Mouse (Mus musculus): ENCODE data around the gene Slc25a43. TPM values are rescaled to one million over a fixed set of nuclear protein-coding genes. Genes with fewer than 3 reads are reported as not detected.

Gene Slc25a43
- polyA plus RNA-seq (2012): not detected in 2 replicates

- Histone ChIP-seq H3K36me3 (ENCODE audit: control insufficient read depth) (no peaks in the 10 kb centered on the region), H3K27me3 (ENCODE audit: control insufficient read depth) (peaks cover 7% of the 10 kb centered on the region), H3K9me3 (ENCODE audit: control insufficient read depth, low read length) (no peaks in the 10 kb centered on the region), H3K4me1 (ENCODE audit: control insufficient read depth) (peaks cover 24% of the 10 kb centered on the region), H3K4me3 (replicated peaks) (peak within 1 kb of the TSS; percentile 61)
- TF ChIP-seq GATA1 (IDR thresholded peaks at IDR 0.05; ENCODE audit: low read length): no peak
- no peak for TF ChIP-seq TAL1 (IDR thresholded peaks at IDR 0.05; ENCODE audit: low read length)
These were observed at the start of gene Slc25a43 for GRCm38 (mm10) chrX:36743503-36744101. Slc25a43 (plus strand) TSS chrX:36743659.

GRCm38 (mm10) chrX:36740124-36740951, 3.1 kb upstream of the Slc25a43 start:
- Histone ChIP-seq H3K27me3 (ENCODE audit: control insufficient read depth) (peaks cover 7% of the 10 kb centered on the region), H3K4me1 (ENCODE audit: control insufficient read depth) (peaks cover 24% of the 10 kb centered on the region), H3K36me3 (ENCODE audit: control insufficient read depth) (no peaks in the 10 kb centered on the region), H3K4me3 (replicated peaks) (no peak overlapping the region), H3K9me3 (ENCODE audit: control insufficient read depth, low read length) (no peaks in the 10 kb centered on the region)
- no peak for TF ChIP-seq GATA1 (IDR thresholded peaks at IDR 0.05; ENCODE audit: low read length)
- TF ChIP-seq TAL1 (IDR thresholded peaks at IDR 0.05; ENCODE audit: low read length): no peak

DNA sequence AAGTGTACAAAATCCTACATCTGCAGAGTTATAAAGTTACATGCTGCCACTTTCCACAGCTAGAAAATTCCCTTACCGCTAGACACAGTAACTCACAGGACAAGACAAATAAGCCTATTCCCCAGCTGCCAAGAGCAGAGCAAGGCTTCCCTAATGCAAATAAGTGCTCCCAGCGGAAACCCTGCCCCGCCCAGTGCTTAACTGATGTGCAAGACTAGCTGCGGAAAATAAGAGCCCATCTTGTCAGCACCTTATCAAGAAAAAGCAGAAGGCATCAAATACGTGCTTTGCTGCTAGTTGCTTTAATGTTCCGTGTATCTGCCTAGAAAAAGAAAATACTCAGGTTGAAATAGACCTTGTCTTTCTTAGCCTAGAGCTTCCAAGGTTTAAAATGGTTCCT, 2.2 kb upstream of the Slc25a43 start:
- Histone ChIP-seq H3K9me3 (ENCODE audit: control insufficient read depth, low read length) (no peaks in the 10 kb centered on the region), H3K4me3 (replicated peaks) (no peak overlapping the region), H3K27me3 (ENCODE audit: control insufficient read depth) (peaks cover 7% of the 10 kb centered on the region), H3K36me3 (ENCODE audit: control insufficient read depth) (no peaks in the 10 kb centered on the region), H3K4me1 (ENCODE audit: control insufficient read depth) (peaks cover 24% of the 10 kb centered on the region)
- TF ChIP-seq TAL1 (IDR thresholded peaks at IDR 0.05; ENCODE audit: low read length) (no peak), GATA1 (IDR thresholded peaks at IDR 0.05; ENCODE audit: low read length) (no peak)

- Histone ChIP-seq H3K9me3 (ENCODE audit: control insufficient read depth, low read length) (no peaks in the 10 kb centered on the region), H3K4me3 (replicated peaks) (no peak overlapping the region), H3K4me1 (ENCODE audit: control insufficient read depth) (peaks cover 24% of the 10 kb centered on the region), H3K36me3 (ENCODE audit: control insufficient read depth) (no peaks in the 10 kb centered on the region), H3K27me3 (ENCODE audit: control insufficient read depth) (peaks cover 7% of the 10 kb centered on the region)
- TF ChIP-seq GATA1 (IDR thresholded peaks at IDR 0.05; ENCODE audit: low read length) (no peak), TAL1 (IDR thresholded peaks at IDR 0.05; ENCODE audit: low read length) (no peak)
These were observed 715 bp upstream of the Slc25a43 start for GRCm38 (mm10) chrX:36742744-36743143.

- no peaks in the 10 kb centered on the region for H3K36me3 ChIP-seq (ENCODE audit: control insufficient read depth)
- peaks cover 24% of the 10 kb centered on the region for H3K4me1 ChIP-seq (ENCODE audit: control insufficient read depth)
- peaks cover 7% of the 10 kb centered on the region for H3K27me3 ChIP-seq (ENCODE audit: control insufficient read depth)
- no peak overlapping the region for H3K4me3 ChIP-seq (replicated peaks)
- H3K9me3 ChIP-seq (ENCODE audit: control insufficient read depth, low read length): no peaks in the 10 kb centered on the region
- TF ChIP-seq GATA1 (IDR thresholded peaks at IDR 0.05; ENCODE audit: low read length) (no peak), TAL1 (IDR thresholded peaks at IDR 0.05; ENCODE audit: low read length) (no peak)
These were observed 1.3 kb downstream of the Slc25a43 start for GRCm38 (mm10) chrX:36744735-36745134.

DNA sequence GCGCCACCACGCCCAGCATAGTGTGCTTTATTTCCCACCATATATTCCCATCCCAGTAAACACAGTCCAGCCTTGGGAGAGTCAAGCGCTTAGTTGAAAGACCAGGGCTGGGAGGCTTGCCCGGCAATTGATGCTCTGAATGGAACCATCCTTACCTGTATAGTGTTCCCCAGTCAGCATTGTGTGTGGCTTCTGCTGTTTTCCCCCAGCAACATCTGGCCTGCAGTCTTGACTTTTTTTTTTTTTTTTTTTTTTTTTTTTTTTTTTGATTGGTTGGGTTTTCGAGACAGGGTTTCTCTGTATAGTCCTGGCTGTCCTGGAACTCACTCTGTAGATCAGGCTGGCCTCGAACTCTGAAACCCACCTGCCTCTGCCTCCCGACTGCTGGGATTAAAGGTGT, 1.9 kb downstream of the Slc25a43 start:
- Histone ChIP-seq H3K4me3 (replicated peaks) (no peak overlapping the region), H3K4me1 (ENCODE audit: control insufficient read depth) (peaks cover 21% of the 10 kb centered on the region), H3K36me3 (ENCODE audit: control insufficient read depth) (no peaks in the 10 kb centered on the region), H3K9me3 (ENCODE audit: control insufficient read depth, low read length) (no peaks in the 10 kb centered on the region), H3K27me3 (ENCODE audit: control insufficient read depth) (peaks cover 7% of the 10 kb centered on the region)
- TF ChIP-seq TAL1 (IDR thresholded peaks at IDR 0.05; ENCODE audit: low read length): no peak
- no peak for TF ChIP-seq GATA1 (IDR thresholded peaks at IDR 0.05; ENCODE audit: low read length)

GRCm38 (mm10) chrX:36746789-36747188, 3.3 kb downstream of the Slc25a43 start:
- Histone ChIP-seq H3K9me3 (ENCODE audit: control insufficient read depth, low read length) (no peaks in the 10 kb centered on the region), H3K4me3 (replicated peaks) (no peak overlapping the region), H3K36me3 (ENCODE audit: control insufficient read depth) (no peaks in the 10 kb centered on the region), H3K27me3 (ENCODE audit: control insufficient read depth) (peaks cover 7% of the 10 kb centered on the region), H3K4me1 (ENCODE audit: control insufficient read depth) (peaks cover 11% of the 10 kb centered on the region)
- TF ChIP-seq GATA1 (IDR thresholded peaks at IDR 0.05; ENCODE audit: low read length) (no peak), TAL1 (IDR thresholded peaks at IDR 0.05; ENCODE audit: low read length) (no peak)

GRCm38 (mm10) chrX:36748573-36748972, 5.1 kb downstream of the Slc25a43 start:
- Histone ChIP-seq H3K9me3 (ENCODE audit: control insufficient read depth, low read length) (no peaks in the 10 kb centered on the region), H3K4me1 (ENCODE audit: control insufficient read depth) (peaks cover 3% of the 10 kb centered on the region), H3K36me3 (ENCODE audit: control insufficient read depth) (no peaks in the 10 kb centered on the region), H3K4me3 (replicated peaks) (no peak overlapping the region), H3K27me3 (ENCODE audit: control insufficient read depth) (peaks cover 7% of the 10 kb centered on the region)
- TF ChIP-seq TAL1 (IDR thresholded peaks at IDR 0.05; ENCODE audit: low read length) (no peak), GATA1 (IDR thresholded peaks at IDR 0.05; ENCODE audit: low read length) (no peak)

DNA sequence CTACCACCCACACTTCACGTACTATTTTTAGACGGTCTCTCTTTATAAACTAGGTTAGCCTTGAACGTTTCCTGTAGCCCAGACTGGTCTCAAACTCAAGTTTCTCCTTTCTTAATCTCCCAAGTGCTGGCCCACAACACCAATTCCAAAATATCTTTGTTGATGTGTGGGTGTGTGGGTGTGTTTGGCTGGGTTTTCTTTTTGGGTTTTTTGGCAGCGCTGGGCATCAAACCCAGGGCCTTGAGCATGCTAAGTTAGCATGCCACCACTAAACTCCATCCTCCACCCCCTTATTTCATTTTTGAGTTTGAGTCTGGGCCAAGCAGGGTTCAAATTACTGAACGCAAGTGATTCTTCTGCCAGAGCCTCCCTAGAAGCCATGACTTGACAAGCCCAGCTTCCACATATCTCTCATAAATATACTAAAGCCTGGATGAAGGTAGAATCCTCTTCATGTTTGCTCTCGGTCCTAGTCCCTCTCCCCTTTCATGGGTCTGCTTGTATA, 5.9 kb downstream of the Slc25a43 start:
- Histone ChIP-seq H3K4me1 (ENCODE audit: control insufficient read depth) (no peaks in the 10 kb centered on the region), H3K9me3 (ENCODE audit: control insufficient read depth, low read length) (no peaks in the 10 kb centered on the region), H3K36me3 (ENCODE audit: control insufficient read depth) (no peaks in the 10 kb centered on the region), H3K4me3 (replicated peaks) (no peak overlapping the region), H3K27me3 (ENCODE audit: control insufficient read depth) (peaks cover 4% of the 10 kb centered on the region)
- no peak for TF ChIP-seq GATA1 (IDR thresholded peaks at IDR 0.05; ENCODE audit: low read length)

Data from erythroblast, embryonic 14.5 days (primary cell).